Mouse (Mus musculus): ENCODE data around the gene Otulinl. TPM values are rescaled to one million over a fixed set of nuclear protein-coding genes. Genes with fewer than 3 reads are reported as not detected.

The Otulinl gene
- polyA plus RNA-seq (2012; rRNA removed), result 4.1 and 5.4 TPM in 2 replicates

DNA sequence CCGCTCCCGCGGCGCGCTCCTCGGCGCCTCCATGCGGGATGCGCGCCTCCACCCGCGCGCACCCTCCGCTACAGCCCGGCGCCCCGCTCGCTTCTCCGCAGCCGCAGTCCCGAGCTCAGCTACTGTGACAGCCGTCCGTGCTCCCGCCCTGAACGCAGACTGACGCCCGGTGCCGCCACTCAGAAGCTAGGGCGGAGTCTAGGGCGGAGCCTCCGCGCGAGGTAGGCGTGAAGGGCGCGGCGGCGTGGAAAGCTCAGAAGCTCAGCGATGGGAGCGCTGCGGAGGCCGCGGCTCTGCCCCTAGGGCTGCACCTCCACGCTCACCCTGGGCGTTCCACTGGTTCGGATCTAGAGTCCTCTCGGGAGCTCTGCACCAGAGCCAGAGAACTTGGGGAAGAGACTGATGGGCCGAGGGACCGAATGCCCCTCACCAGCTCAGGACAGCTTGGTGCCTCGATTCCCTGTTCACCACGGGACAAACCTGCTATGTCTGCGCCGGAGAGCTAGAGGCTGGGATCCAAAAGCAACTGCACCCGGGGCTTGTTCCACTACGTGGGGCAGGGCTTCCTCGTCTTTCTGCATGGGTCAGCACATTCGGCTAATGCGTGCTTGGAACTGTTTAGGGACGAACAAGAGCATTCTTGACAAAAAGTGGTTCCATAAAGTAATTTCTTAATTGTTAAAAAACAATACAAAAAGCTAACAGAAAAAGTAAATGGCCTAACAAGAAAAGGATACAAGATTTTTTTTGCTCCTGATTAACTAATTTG, at the start of gene Otulinl:
TSS of gene Otulinl (minus strand) at position 161 of the 769 bp plus-strand sequence.

GRCm38 (mm10) chr15:27630601-27631383, 50.6 kb downstream of the Otulinl start, which contains the start of gene Otulin:
TSS of gene Otulin (minus strand) at chr15:27630693.

Other genes with a start within 250 kb of the Otulinl start
- 11.1 and 15.9 TPM in 2 replicates for gene Ank, start 214.9 kb downstream of the Otulinl start, polyA plus RNA-seq (2012; rRNA removed)
- gene Otulin, start 50.9 kb downstream of the Otulinl start, polyA plus RNA-seq (2012; rRNA removed), result 25.7 and 45.7 TPM in 2 replicates

Data from central nervous system, embryonic 11.5 days (tissue).